In the genomic region with DNA sequence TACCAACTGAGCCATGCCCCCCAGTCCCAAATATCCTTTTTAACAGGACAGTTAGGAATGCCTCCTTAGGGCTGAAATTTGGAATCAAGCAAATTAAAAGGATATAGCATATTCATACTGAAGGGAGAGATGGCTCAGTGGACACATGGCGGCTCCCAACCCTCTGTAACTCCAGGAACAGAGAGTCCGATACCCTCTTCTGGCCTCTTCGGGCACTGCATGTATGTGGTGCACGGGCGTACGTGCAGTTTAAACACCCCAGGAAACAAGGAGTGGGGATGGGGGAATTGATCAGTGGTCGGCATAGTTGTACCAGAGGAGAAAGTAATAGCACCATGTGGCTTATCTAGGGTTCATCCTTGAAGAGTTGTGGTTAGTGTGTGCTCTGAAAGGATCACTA, we compare ENCODE assay signal across 9 mouse cellular contexts. TPM values are rescaled to one million over a fixed set of nuclear protein-coding genes. Genes with fewer than 3 reads are reported as not detected.
DNase-seq lines count a peak whose midpoint lies in the region; ATAC-seq lines count a peak whose summit lies in the region.
"Had no signal": no experiment of that assay in that cellular context is flagged by ENCODE, and none has a peak within 500 bp of the region (broad histone marks: within the 10 kb centered on the region; RNA-seq: fewer than 3 reads in every experiment).

No protein-coding gene starts in this region.

- 0 out of 2 replicates have a peak, but pooled peaks have one; percentile 34 for ATAC-seq in forebrain, embryonic 11.5 days (replicated peaks; ENCODE audit: low FRiP score)
- ATAC-seq in midbrain, embryonic 11.5 days (ENCODE audit: low FRiP score), result peak; percentile 8; the same call in 1 of the 2 replicates
- no peak for ATAC-seq in midbrain, embryonic 13.5 days
- ATAC-seq in megakaryocyte, adult 5-6 weeks (ENCODE audit: poor library complexity, severe bottlenecking), result peak; percentile 39; the same call in 1 of the 2 replicates

- no peak overlapping the region for H3K9ac ChIP-seq in forebrain, embryonic 11.5 days (ENCODE audit: low read length)
- H3K9ac ChIP-seq in midbrain, embryonic 11.5 days (ENCODE audit: low read length), result no peak overlapping the region
- no peak overlapping the region for H3K9ac ChIP-seq in midbrain, embryonic 13.5 days (replicated peaks)

- WGBS in forebrain, embryonic 11.5 days, result 49% methylated on average over 7 of the region's 7 CpGs
- WGBS in forebrain, embryonic 10.5 days, result 54% methylated on average over 7 of the region's 7 CpGs
- 57% methylated on average over 7 of the region's 7 CpGs for WGBS in midbrain, embryonic 11.5 days
- WGBS in midbrain, embryonic 13.5 days, result 53% methylated on average over 7 of the region's 7 CpGs

- no peak overlapping the region for H3K4me3 ChIP-seq in forebrain, embryonic 11.5 days (ENCODE audit: low read depth, low read length)
- no peak overlapping the region for H3K4me3 ChIP-seq in forebrain, embryonic 10.5 days
- H3K4me3 ChIP-seq in midbrain, embryonic 11.5 days (ENCODE audit: low read depth, low read length), result no peak overlapping the region
- H3K4me3 ChIP-seq in midbrain, embryonic 13.5 days (replicated peaks), result no peak overlapping the region

- peak; percentile 66 for DNase-seq in forebrain, embryonic 11.5 days (ENCODE audit: low spot score)
- no peak for DNase-seq in forebrain, embryonic 10.5 days (ENCODE audit: extremely low spot score, low spot score)
- peak; percentile 93 for DNase-seq in midbrain, embryonic 11.5 days (ENCODE audit: low spot score, missing footprints)
- peak; percentile 61 for DNase-seq in embryo, embryonic 10.5 days (ENCODE audit: low spot score)
- no peak for DNase-seq in layer of hippocampus, postnatal 36 days
- no peak for DNase-seq in natural killer cell, adult 2 months (ENCODE audit: low spot score in 2 of 2)

- 0 out of 2 replicates have a peak, but pooled peaks cover 4% of the 10 kb centered on the region for H3K4me1 ChIP-seq in forebrain, embryonic 11.5 days (replicated peaks; ENCODE audit: control insufficient read depth, insufficient read depth, low read length)
- peaks cover 12% of the 10 kb centered on the region for H3K4me1 ChIP-seq in forebrain, embryonic 10.5 days
- H3K4me1 ChIP-seq in midbrain, embryonic 11.5 days (ENCODE audit: control insufficient read depth, insufficient read depth, low read length), result peaks cover 4% of the 10 kb centered on the region; the same call in 1 of the 2 replicates
- H3K4me1 ChIP-seq in midbrain, embryonic 13.5 days (replicated peaks), result peaks cover 9% of the 10 kb centered on the region

- no peak overlapping the region for H3K4me2 ChIP-seq in forebrain, embryonic 11.5 days (ENCODE audit: low read depth, low read length, severe bottlenecking)
- H3K4me2 ChIP-seq in midbrain, embryonic 11.5 days, result no peak overlapping the region
- H3K4me2 ChIP-seq in midbrain, embryonic 13.5 days (replicated peaks), result no peak overlapping the region

- H3K36me3 ChIP-seq in forebrain, embryonic 11.5 days (ENCODE audit: control insufficient read depth, insufficient read depth, low read length), result no peaks in the 10 kb centered on the region
- no peaks in the 10 kb centered on the region for H3K36me3 ChIP-seq in forebrain, embryonic 10.5 days (replicated peaks)
- H3K36me3 ChIP-seq in midbrain, embryonic 11.5 days (ENCODE audit: control insufficient read depth, insufficient read depth, low read length), result no peaks in the 10 kb centered on the region
- no peaks in the 10 kb centered on the region for H3K36me3 ChIP-seq in midbrain, embryonic 13.5 days

- no peaks in the 10 kb centered on the region for H3K27me3 ChIP-seq in forebrain, embryonic 11.5 days (ENCODE audit: control insufficient read depth, insufficient read depth, low read length)
- H3K27me3 ChIP-seq in forebrain, embryonic 10.5 days (ENCODE audit: poor library complexity, severe bottlenecking), result peaks cover 13% of the 10 kb centered on the region
- H3K27me3 ChIP-seq in midbrain, embryonic 11.5 days (ENCODE audit: control insufficient read depth, insufficient read depth, low read length), result peaks cover 4% of the 10 kb centered on the region; the same call in 1 of the 2 replicates
- no peaks in the 10 kb centered on the region for H3K27me3 ChIP-seq in midbrain, embryonic 13.5 days

- no peak overlapping the region for H3K27ac ChIP-seq in forebrain, embryonic 11.5 days (ENCODE audit: low read depth, low read length)
- no peak overlapping the region for H3K27ac ChIP-seq in forebrain, embryonic 10.5 days
- H3K27ac ChIP-seq in midbrain, embryonic 11.5 days (ENCODE audit: low read depth, low read length), result no peak overlapping the region
- H3K27ac ChIP-seq in midbrain, embryonic 13.5 days, result no peak overlapping the region

- H3K9me3 ChIP-seq in forebrain, embryonic 11.5 days (ENCODE audit: control insufficient read depth, low read length), result no peaks in the 10 kb centered on the region
- H3K9me3 ChIP-seq in forebrain, embryonic 10.5 days, result no peaks in the 10 kb centered on the region
- H3K9me3 ChIP-seq in midbrain, embryonic 11.5 days (ENCODE audit: control insufficient read depth, low read length), result no peaks in the 10 kb centered on the region
- no peaks in the 10 kb centered on the region for H3K9me3 ChIP-seq in midbrain, embryonic 13.5 days

RNA-seq across cellular contexts. Expression of a gene that starts 18.9 kb away (rescaled TPM):
- 46.6 and 48.2 TPM in 2 replicates for polyA plus RNA-seq in forebrain, embryonic 11.5 days (2014; fragmentation: Nextera tagmentation; extraction: Ambion mirVana)
- 41.9 and 44.4 TPM in 2 replicates for polyA plus RNA-seq in forebrain, embryonic 10.5 days (2016; fragmentation: Nextera tagmentation; extraction: Ambion mirVana)
- 46.8 and 49.0 TPM in 2 replicates for polyA plus RNA-seq in midbrain, embryonic 11.5 days (2014; fragmentation: Nextera tagmentation; extraction: Ambion mirVana)
- 53.1 and 53.5 TPM in 2 replicates for polyA plus RNA-seq in midbrain, embryonic 13.5 days (2015; fragmentation: Nextera tagmentation; extraction: Ambion mirVana)
- 19.2 and 26.5 TPM in 2 replicates for total RNA-seq in megakaryocyte, adult 5-6 weeks (2015)
- total RNA-seq in megakaryocyte, adult 5-6 weeks (2017), result 51.3 and 51.7 TPM in 2 replicates
- total RNA-seq in layer of hippocampus, postnatal 36 days (2021), result 10 to 100 TPM; 60.4 to 60.6 TPM

RNA-seq across cellular contexts. Expression of a gene that starts 28.6 kb away (rescaled TPM):
- 2.7 and 3.2 TPM in 2 replicates for polyA plus RNA-seq in forebrain, embryonic 11.5 days (2014; fragmentation: Nextera tagmentation; extraction: Ambion mirVana)
- 2.2 and 2.8 TPM in 2 replicates for polyA plus RNA-seq in forebrain, embryonic 10.5 days (2016; fragmentation: Nextera tagmentation; extraction: Ambion mirVana)
- 2.9 and 4.7 TPM in 2 replicates for polyA plus RNA-seq in midbrain, embryonic 11.5 days (2014; fragmentation: Nextera tagmentation; extraction: Ambion mirVana)
- polyA plus RNA-seq in midbrain, embryonic 13.5 days (2015; fragmentation: Nextera tagmentation; extraction: Ambion mirVana), result 2.6 and 3.1 TPM in 2 replicates
- 4.9 and 6.2 TPM in 2 replicates for total RNA-seq in megakaryocyte, adult 5-6 weeks (2015)
- total RNA-seq in megakaryocyte, adult 5-6 weeks (2017), result 6.2 and 7.5 TPM in 2 replicates
- total RNA-seq in layer of hippocampus, postnatal 36 days (2021), result 10 to 100 TPM in 1 of 2 experiments, 1 to 10 TPM in 1; 9.6 to 12.2 TPM

RNA-seq across cellular contexts. Expression of a gene that starts 28.8 kb away (rescaled TPM):
- polyA plus RNA-seq in forebrain, embryonic 11.5 days (2014; fragmentation: Nextera tagmentation; extraction: Ambion mirVana), result 4.8 and 6.0 TPM in 2 replicates
- polyA plus RNA-seq in forebrain, embryonic 10.5 days (2016; fragmentation: Nextera tagmentation; extraction: Ambion mirVana), result 6.5 and 6.8 TPM in 2 replicates
- polyA plus RNA-seq in midbrain, embryonic 11.5 days (2014; fragmentation: Nextera tagmentation; extraction: Ambion mirVana), result 3.6 TPM in 2 replicates
- 3.1 and 4.4 TPM in 2 replicates for polyA plus RNA-seq in midbrain, embryonic 13.5 days (2015; fragmentation: Nextera tagmentation; extraction: Ambion mirVana)
- total RNA-seq in megakaryocyte, adult 5-6 weeks (2015), result 27.4 and 27.6 TPM in 2 replicates
- total RNA-seq in megakaryocyte, adult 5-6 weeks (2017), result 10.5 and 14.7 TPM in 2 replicates
- 1 to 10 TPM; 5.2 to 6.2 TPM for total RNA-seq in layer of hippocampus, postnatal 36 days (2021)

RNA-seq across cellular contexts. Expression of a gene that starts 30.9 kb away (rescaled TPM):
- not detected in 2 replicates for polyA plus RNA-seq in forebrain, embryonic 11.5 days (2014; fragmentation: Nextera tagmentation; extraction: Ambion mirVana)
- polyA plus RNA-seq in forebrain, embryonic 10.5 days (2016; fragmentation: Nextera tagmentation; extraction: Ambion mirVana), result not detected in 2 replicates
- polyA plus RNA-seq in midbrain, embryonic 11.5 days (2014; fragmentation: Nextera tagmentation; extraction: Ambion mirVana), result not detected in 2 replicates
- not detected in 2 replicates for polyA plus RNA-seq in midbrain, embryonic 13.5 days (2015; fragmentation: Nextera tagmentation; extraction: Ambion mirVana)
- 0.07 TPM in 1 of 2 replicates, not detected in the other for total RNA-seq in megakaryocyte, adult 5-6 weeks (2015)
- 0.08 TPM in 1 of 2 replicates, not detected in the other for total RNA-seq in megakaryocyte, adult 5-6 weeks (2017)
- not detected for total RNA-seq in layer of hippocampus, postnatal 36 days (2021)
- total RNA-seq: heart, postnatal 14 days had no signal

Comparison
In these comparisons a context has a peak if more than half of its experiments do, and no peak if none do; other contexts are left out.
1. DNase-seq: peak in forebrain, embryonic 11.5 days (single experiment), midbrain, embryonic 11.5 days (single experiment) and embryo, embryonic 10.5 days (single experiment); none in forebrain, embryonic 10.5 days (single experiment), layer of hippocampus, postnatal 36 days (0 of 2) and natural killer cell, adult 2 months (0 of 2).